8 mouse cellular contexts compared by ENCODE assay signal in genomic region chr19:6941372-6942248, GRCm38 (mm10). TPM values are rescaled to one million over a fixed set of nuclear protein-coding genes. Genes with fewer than 3 reads are reported as not detected.
DNase-seq lines count a peak whose midpoint lies in the region; ATAC-seq lines count a peak whose summit lies in the region.

Gene Bad, plus strand, starts transcription at chr19:6941861.

- ATAC-seq in inflammation-experienced regulatory T-cells, adult 6 months, result peak; percentile 71
- peak; percentile 84 for ATAC-seq in megakaryocyte progenitor cell, adult 5-6 weeks (replicated peaks; ENCODE audit: poor library complexity)

- intact Hi-C loops in gastrocnemius, postnatal 14 days (cut with DNase I; ENCODE audit: low total_unique reads), result no loop called here
- intact Hi-C loops in left cerebral cortex, postnatal 10 days (cut with DNase I), result loop anchor here (5.0 kb wide), 1 partner anchor 36 kb away; the partner anchor contains the start of gene Plcb3

- DNase-seq in adrenal gland, adult 18-20 months (ENCODE audit: low spot score in 2 of 2), result peak; percentile 96
- peak; percentile 95 for DNase-seq in embryo, embryonic 10.5 days (ENCODE audit: low spot score)
- DNase-seq in gastrocnemius, postnatal 14 days, result peak; percentile 94
- DNase-seq in left cerebral cortex, postnatal 10 days (ENCODE audit: extremely low spot score in 1 of 2, low spot score in 2 of 2), result peak; percentile 88 to 95
- DNase-seq in right cerebral cortex, postnatal 10 days (ENCODE audit: low spot score in 2 of 2), result peak; percentile 93 to 95
- DNase-seq in urinary bladder, postnatal 14 days (ENCODE audit: low spot score), result peak; percentile 95

RNA-seq across cellular contexts. Expression of gene Bad, which starts in this region (rescaled TPM):
- 10 to 100 TPM; 45.5 to 46.0 TPM for total RNA-seq in adrenal gland, adult 18-20 months (2021)
- total RNA-seq in gastrocnemius, postnatal 14 days (2021), result 10 to 100 TPM; 14.2 to 14.6 TPM
- 10 to 100 TPM; 42.9 to 55.0 (median 47.6) TPM for polyA plus RNA-seq in inflammation-experienced regulatory T-cells, adult 6 months (2017; shearing (Covaris generic))
- 10 to 100 TPM; 40.4 to 42.8 TPM for total RNA-seq in left cerebral cortex, postnatal 10 days (2021)
- total RNA-seq in megakaryocyte progenitor cell, adult 5-6 weeks (2015), result 13.4 and 14.1 TPM in 2 replicates
- 43.1 and 56.3 TPM in 2 replicates for total RNA-seq in megakaryocyte progenitor cell, adult 5-6 weeks (2017)

Comparison
In these comparisons a context has a peak if more than half of its experiments do, and no peak if none do; other contexts are left out.
1. Peak in every context shown above with its lines: DNase-seq and ATAC-seq.